Mouse (Mus musculus): Measurements from ENCODE around the gene Rab15.
"Not testable (repeated sequence)": the region's sequence is repeated elsewhere in the genome, so short reads cannot be mapped to it uniquely, and the experiment has no call there.

Gene Rab15

DNA sequence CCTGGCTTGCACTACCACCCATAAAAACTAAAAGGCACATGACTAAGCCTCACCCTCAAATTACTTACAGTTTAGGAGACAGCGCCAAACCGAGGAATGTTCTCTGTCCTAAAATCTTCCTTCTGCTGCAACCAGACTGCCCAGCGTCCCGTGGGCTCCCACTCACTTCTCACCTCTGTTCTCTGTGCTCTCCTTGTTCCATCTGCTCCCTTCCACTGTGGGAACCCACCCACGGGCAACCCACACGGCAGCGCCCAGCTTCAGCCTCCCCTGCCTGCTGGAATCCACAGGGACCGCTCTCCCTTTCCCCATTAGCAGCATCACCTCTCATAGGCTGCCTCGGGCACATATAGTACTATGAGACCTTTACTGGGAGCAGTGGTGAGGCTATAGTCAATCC lies 3.8 kb downstream of the Rab15 start:
- no peak for DNase-seq (ENCODE audit: low read depth)

- DNase-seq (ENCODE audit: low read depth) = no peak
Measured at GRCm38 (mm10) chr12:76818120-76818519, 4.6 kb downstream of the Rab15 start.

- no peak for DNase-seq (ENCODE audit: low read depth)
Measured at GRCm38 (mm10) chr12:76817176-76817575, 5.5 kb downstream of the Rab15 start.

GRCm38 (mm10) chr12:76816720-76817119 lies 6.0 kb downstream of the Rab15 start:
- DNase-seq (ENCODE audit: low read depth) = no peak

DNA sequence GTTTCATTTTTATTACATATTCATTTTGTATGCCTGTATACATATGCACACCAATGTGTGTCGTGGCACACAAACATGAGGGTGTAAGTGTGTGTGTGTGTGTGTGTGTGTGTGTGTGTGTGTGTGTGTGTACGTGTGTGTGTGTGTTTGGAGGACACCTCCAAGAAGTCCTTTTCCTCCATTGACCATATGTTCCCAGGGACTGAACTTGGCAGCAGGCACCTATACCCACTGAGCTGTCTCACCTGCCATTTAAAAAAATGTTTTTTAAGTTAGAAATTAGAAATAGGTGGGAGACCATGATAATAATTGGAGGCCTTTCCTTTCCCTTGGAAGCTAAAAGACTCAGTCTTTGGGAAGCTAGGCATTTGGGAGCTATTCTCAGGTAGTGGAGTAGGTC lies 8.6 kb downstream of the Rab15 start:
- no peak for DNase-seq (ENCODE audit: low read depth)

- DNase-seq (ENCODE audit: low read depth) = no peak
Measured at GRCm38 (mm10) chr12:76813543-76813942, 9.2 kb downstream of the Rab15 start.

- no peak for DNase-seq (ENCODE audit: low read depth)
Measured at GRCm38 (mm10) chr12:76811006-76811405, 11.7 kb downstream of the Rab15 start.

GRCm38 (mm10) chr12:76810491-76810890 lies 12.2 kb downstream of the Rab15 start:
- DNase-seq (ENCODE audit: low read depth) = no peak

DNA sequence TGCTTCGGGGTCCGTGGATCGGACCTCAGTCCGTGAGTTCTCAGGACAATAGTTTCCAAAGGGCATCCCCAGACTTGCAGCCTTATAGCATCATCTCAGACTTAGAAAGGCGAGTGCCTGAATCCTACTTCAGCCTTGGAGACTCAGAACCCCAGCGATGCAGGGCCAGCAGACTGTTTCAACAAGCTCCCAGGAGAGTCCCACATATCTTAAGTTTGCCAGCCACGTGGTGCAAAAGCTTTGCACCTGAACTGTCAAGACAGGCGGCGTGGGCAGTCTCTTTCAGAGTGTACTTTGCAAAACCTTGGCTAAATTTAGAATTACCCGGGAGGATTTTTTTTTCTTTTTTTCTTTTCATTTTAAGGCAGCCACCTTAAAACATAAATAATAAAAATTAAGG lies 14.9 kb downstream of the Rab15 start:
- DNase-seq (ENCODE audit: low read depth) = no peak

DNA sequence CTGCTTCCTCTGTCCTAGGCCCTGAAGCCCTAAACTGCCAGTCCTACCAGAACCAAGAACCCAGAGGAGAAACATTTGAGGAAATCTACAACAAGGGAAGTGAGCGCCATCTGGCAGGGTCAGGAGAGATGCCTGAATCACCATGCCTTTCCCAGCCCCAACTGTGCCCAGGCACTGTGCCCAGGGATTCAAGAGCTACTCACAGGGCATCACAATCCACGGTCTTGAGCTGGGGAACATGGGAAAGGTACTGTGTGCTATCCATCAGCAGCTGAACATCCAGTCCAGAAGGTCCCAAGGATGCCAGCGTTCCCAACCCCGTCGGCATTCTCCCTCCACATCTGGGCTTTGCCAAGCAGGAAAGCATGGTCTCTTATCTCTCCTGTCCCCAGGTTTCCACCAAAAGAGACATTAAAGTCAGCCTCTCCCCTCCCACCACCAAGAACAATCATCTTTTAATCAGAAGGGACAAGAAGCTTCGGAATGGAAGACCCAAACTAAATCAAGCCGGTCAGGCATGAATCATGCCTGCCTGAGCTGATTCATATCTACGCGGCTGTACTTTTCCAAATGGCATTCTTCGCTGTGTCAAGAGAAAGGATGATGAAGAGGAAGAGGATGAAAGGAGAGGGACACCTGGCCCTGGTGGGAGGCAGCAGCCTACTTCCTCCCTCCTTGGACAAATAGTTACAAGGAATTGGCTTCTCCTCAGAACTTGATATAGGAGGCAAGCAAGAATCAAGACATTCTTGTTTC lies 17.5 kb downstream of the Rab15 start:
- peak; percentile 22 for DNase-seq (ENCODE audit: low read depth)

GRCm38 (mm10) chr12:76803700-76804252 lies 18.9 kb downstream of the Rab15 start:
- peak; percentile 75 for DNase-seq (ENCODE audit: low read depth)

- DNase-seq (ENCODE audit: low read depth) = no peak
Measured at GRCm38 (mm10) chr12:76803028-76803427, 19.7 kb downstream of the Rab15 start.

- no peak for DNase-seq (ENCODE audit: low read depth)
Measured at GRCm38 (mm10) chr12:76798008-76798720, 24.5 kb downstream of the Rab15 start.

DNA sequence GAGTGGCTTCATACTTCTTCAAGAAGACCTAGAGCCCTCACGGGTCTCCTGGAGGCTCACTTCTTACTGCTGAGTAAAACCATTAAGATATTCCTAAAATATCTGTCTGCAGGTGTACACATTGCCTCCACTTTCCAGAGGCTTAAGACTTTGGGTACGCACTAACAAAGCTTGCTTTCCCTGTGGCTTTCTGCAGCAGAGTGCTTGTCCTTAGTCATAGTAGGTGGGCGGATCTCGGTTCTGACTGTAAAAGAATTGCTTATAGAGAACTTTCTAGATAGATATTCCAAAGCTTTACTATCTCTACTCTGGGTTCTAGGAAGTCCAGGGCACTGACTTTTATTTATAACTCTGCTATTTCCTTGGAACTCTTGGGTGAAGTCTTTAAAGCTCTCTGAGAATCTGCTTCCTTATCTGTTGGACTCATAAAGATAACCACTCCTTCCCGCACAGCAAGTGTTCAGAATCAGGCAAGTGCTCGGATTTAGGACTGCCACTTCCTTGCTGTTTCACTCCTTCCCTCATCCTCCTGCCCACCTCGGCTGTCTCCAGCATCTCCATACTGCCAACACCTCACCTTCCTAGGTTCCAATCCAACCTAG lies 25.7 kb downstream of the Rab15 start:
- DNase-seq (ENCODE audit: low read depth) = no peak

- no peak for DNase-seq (ENCODE audit: low read depth)
Measured at GRCm38 (mm10) chr12:76795350-76795749, 27.4 kb downstream of the Rab15 start, which contains the start of gene Gpx2. Gene Gpx2, minus strand, starts transcription at chr12:76795554.

DNA sequence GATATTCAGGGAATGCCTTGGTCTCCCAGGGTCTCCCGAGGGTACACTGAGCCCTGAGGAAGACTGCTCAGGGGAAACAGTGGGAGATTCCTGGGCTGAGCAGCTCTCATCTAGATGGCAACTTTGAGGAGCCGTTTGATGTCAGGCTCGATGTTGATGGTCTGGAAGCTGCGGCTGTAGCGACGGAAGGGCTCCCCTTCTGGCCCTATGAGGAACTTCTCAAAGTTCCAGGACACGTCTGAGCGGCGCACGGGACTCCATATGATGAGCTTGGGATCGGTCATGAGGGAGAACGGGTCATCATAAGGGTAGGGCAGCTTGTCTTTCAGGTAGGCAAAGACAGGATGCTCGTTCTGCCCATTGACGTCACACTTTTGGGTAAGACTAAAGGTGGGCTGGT lies 30.2 kb downstream of the Rab15 start:
- not testable (repeated sequence) for DNase-seq (ENCODE audit: low read depth)

DNA sequence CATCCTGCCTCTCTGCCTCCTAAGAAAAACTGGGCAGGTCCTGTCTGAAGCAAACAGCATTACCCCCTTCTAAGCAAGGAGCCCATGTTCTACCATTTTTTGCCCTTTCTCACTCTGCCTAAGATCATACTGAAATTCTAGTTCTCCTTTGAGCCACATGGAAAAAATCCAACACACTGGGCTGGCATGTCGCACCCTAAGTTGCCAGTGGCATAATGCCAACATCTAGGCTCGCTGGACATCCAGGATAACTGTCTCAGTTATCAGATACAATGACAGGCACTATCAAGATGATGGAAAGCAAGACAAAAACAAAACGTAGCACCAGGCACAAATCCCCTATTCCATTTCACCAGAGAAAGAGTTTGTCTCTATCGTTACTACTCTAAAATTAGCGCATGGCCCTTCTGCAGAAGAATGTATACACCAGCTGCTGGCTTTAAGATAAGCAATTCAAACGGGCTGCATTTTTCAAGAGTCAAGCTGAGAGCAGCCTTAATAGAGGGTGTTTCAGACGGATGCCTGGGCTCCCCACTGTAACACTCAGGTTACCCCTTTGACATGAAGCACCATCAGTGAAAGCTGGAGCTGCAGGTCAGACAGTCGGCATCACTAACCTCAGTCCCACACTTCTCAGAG lies 32.1 kb downstream of the Rab15 start:
- DNase-seq (ENCODE audit: low read depth) = no peak

- DNase-seq (ENCODE audit: low read depth) = no peak
Measured at GRCm38 (mm10) chr12:76784056-76784619, 38.6 kb downstream of the Rab15 start.

DNA sequence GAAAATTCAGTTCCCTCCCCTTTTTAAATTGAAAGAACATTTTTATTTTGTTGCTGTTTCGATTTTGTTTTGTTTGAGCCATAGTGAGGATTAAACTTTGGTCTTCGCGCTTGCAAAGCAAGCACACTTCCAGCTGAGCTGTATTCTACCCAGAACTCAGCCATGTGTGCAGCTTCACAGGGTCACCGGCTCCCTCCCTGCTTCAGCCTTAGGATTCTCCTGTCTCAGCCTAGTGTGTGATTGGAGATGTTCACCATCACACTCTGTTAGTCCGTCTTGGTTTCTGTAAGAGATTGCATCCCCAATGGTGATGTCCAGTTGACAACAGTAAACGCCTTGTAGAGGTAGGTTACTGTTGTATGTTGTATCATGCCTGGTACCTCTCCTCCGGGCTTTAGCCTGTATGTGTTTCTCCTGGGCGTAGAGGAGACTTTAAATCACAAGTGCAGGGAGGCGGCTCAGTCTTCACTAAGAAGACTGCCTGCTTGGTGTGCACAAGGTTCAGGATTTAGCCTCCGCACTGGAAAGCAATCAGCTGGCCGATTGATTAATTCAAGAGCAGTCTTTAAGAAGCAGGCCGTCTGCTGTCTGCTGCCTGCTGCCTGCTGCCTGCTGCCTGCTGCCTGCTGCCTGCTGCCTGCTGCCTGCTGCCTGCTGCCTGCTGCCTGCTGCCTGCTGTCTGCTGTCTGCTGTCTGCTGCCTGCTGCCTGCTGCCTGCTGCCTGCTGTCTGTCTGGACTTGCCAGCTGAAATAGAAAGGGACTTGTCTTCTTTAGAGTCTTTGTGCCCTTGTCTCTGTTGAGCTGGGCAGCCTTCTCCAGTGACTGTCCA lies 41.9 kb downstream of the Rab15 start:
- DNase-seq (ENCODE audit: low read depth) = no peak

DNA sequence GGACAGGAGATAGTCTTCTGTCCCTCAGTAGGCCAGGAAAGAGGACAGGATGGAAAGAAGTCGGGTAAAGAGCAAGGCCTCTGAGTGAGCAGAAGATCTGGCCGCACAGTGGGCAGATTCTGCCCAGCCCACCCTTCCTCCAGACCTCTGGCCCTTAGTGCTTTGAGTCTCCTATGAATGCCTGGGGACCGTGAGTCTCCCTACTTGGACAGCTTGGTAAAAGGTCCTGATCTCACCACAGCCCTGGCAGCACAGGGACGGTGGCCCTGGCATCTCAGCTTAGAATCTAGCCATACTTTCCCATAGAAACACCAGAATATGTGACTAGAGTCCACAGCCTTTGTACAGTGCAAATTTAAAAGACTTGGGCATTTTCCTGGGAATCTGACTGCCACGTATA lies 42.8 kb downstream of the Rab15 start:
- DNase-seq (ENCODE audit: low read depth) = no peak

Data from NIH3T3 (cell line).